Mouse (Mus musculus) midbrain, postnatal 0 days (tissue): ENCODE results near the gene Cars2. TPM values are rescaled to one million over a fixed set of nuclear protein-coding genes. Genes with fewer than 3 reads are reported as not detected.
"Not testable (repeated sequence)": the region's sequence is repeated elsewhere in the genome, so short reads cannot be mapped to it uniquely, and the experiment has no call there.

Source experiments
- ATAC-seq: fragments of 200-750 bp; cut with Nextera tagmentation; 2 replicates; pipeline ENCODE4 v1.8.0; 2017; ENCODE audit warnings: moderate number of reproducible peaks, mild to moderate bottlenecking, moderate TSS enrichment, moderate library complexity; ENCODE audit not compliant: low FRiP score
- DNase-seq: peaks from one replicate; pipeline ENCODE4 v3.0.0-alpha.2; 2015; ENCODE audit warnings: low spot score
- H3K27ac ChIP-seq: fragments of 300-500 bp; sonication (generic); 2 replicates; pipeline ENCODE4 v1.5.1; 2014; ENCODE audit warnings: low read depth, mild to moderate bottlenecking, low read length, mixed read lengths
- H3K27me3 ChIP-seq: fragments of 300-500 bp; sonication (generic); 2 replicates; pipeline ENCODE4 v1.6.1; 2014; ENCODE audit warnings: low read length, control low read depth, mixed read lengths; ENCODE audit not compliant: insufficient read depth
- H3K36me3 ChIP-seq: fragments of 300-500 bp; sonication (generic); 2 replicates; pipeline ENCODE4 v1.6.1; 2014; ENCODE audit warnings: low read length, control low read depth, mixed read lengths; ENCODE audit not compliant: insufficient read depth
- H3K4me1 ChIP-seq: fragments of 300-500 bp; sonication (generic); 2 replicates; pipeline ENCODE4 v1.6.1; 2014; ENCODE audit warnings: mild to moderate bottlenecking, control low read depth, antibody characterized with exemption, low read length, mixed read lengths; ENCODE audit not compliant: insufficient read depth
- H3K4me2 ChIP-seq: fragments of 300-500 bp; sonication (generic); 2 replicates; pipeline ENCODE4 v1.6.1; 2014; ENCODE audit warnings: low read depth, mild to moderate bottlenecking, low read length, mixed read lengths; ENCODE audit not compliant: poor library complexity, severe bottlenecking
- H3K4me3 ChIP-seq: fragments of 300-500 bp; sonication (generic); 2 replicates; pipeline ENCODE4 v1.5.1; 2014; ENCODE audit warnings: low read depth, mild to moderate bottlenecking, low read length, moderate library complexity
- H3K9ac ChIP-seq: fragments of 300-500 bp; sonication (generic); replicated peaks from 2 replicates; pipeline ENCODE4 v1.6.1; 2014; ENCODE audit warnings: mild to moderate bottlenecking, low read length, moderate library complexity, mixed read lengths; ENCODE audit not compliant: poor library complexity, severe bottlenecking
- H3K9me3 ChIP-seq: fragments of 300-500 bp; sonication (generic); 2 replicates; pipeline ENCODE4 v1.6.1; 2016; ENCODE audit warnings: low read length, control low read depth
- CTCF ChIP-seq: IDR thresholded peaks from 2 replicates; pipeline ENCODE4 v1.5.1; 2016; ENCODE audit warnings: antibody characterized with exemption, mild to moderate bottlenecking
- WGBS: fragments of 180-500 bp; shearing (Covaris S2); extraction: QIAGEN DNeasy Blood & Tissue Kit; methylation state at CpG from one replicate; pipeline ENCODE4 v1.1.7; 2014; 5-methylcytosine and 5-hydroxymethylcytosine counted together
- polyA plus RNA-seq: library from polyadenylated mRNA; unstranded; fragments of >200 nt; fragmentation: Nextera tagmentation; extraction: Ambion mirVana; gene quantifications from 2 replicates; pipeline ENCODE4 v1.2.1, GENCODE M21; 2015
- total RNA-seq: library from RNA; depleted of rRNA; stranded (reverse); fragments of >200 nt; gene quantifications from 2 replicates; pipeline ENCODE4 v1.2.3, GENCODE M21; 2014

Cars2 gene
- total and polyA plus RNA-seq, 2 experiments from 2014 or later, result 19.5 to 35.5 TPM

GRCm38 (mm10) chr8:11554799-11555719, 4.5 kb upstream of the Cars2 start, which contains the start of gene Ing1:
Gene Ing1, plus strand, starts transcription at chr8:11555571.
- WGBS, result under 1% methylated on average over 51 of the region's 52 CpGs
- H3K9me3 ChIP-seq, result no peaks in the 10 kb centered on the region
- peak; percentile 98 for DNase-seq

GRCm38 (mm10) chr8:11552390-11552789, 1.8 kb upstream of the Cars2 start:
- Histone ChIP-seq H3K27me3 (no peaks in the 10 kb centered on the region), H3K9me3 (no peaks in the 10 kb centered on the region), H3K27ac (no peak overlapping the region), H3K4me2 (no peak overlapping the region), H3K36me3 (0 out of 2 replicates have a peak, but pooled peaks cover under 1% of the 10 kb centered on the region), H3K4me3 (no peak overlapping the region), H3K4me1 (peaks cover 8% of the 10 kb centered on the region), H3K9ac (no peak overlapping the region)
- ATAC-seq, result no peak
- WGBS, result 87% methylated on average over 10 of the region's 10 CpGs
- no peak for TF ChIP-seq CTCF
- DNase-seq, result no peak

More at GRCm38 (mm10) chr8:11554799-11555719, 4.5 kb upstream of the Cars2 start, which contains the start of gene Ing1:
- H3K4me1 ChIP-seq, result peaks cover 4% of the 10 kb centered on the region; the same call in 1 of the 2 replicates
- TF ChIP-seq CTCF, result no peak
- peak within 1 kb of the TSS; percentile 85 for H3K9ac ChIP-seq
- peak within 1 kb of the TSS; percentile 98 for H3K27ac ChIP-seq
- peak; percentile 87 for ATAC-seq
- peak within 1 kb of the TSS; percentile 82 for H3K4me2 ChIP-seq
- H3K27me3 ChIP-seq, result no peaks in the 10 kb centered on the region
- no peaks in the 10 kb centered on the region for H3K36me3 ChIP-seq
- H3K4me3 ChIP-seq, result peak within 1 kb of the TSS; percentile 78

- ATAC-seq, H3K9me3 ChIP-seq, DNase-seq, H3K27ac ChIP-seq, H3K4me2 ChIP-seq, H3K9ac ChIP-seq, H3K27me3 ChIP-seq, H3K4me3 ChIP-seq, H3K36me3 ChIP-seq, H3K4me1 ChIP-seq: not testable (repeated sequence)
- WGBS, result 86% methylated on average over 3 of the region's 4 CpGs
- peak; percentile 36; the same call in 1 of the 2 replicates for TF ChIP-seq CTCF
These were observed 914 bp upstream of the Cars2 start for GRCm38 (mm10) chr8:11551497-11551896.

GRCm38 (mm10) chr8:11549706-11550105, 877 bp downstream of the Cars2 start:
- Histone ChIP-seq H3K9ac (peak overlapping the region; percentile 91; the same call in 1 of the 2 replicates), H3K27ac (peak overlapping the region; percentile 85; the same call in 1 of the 2 replicates), H3K4me1 (peaks cover 8% of the 10 kb centered on the region)

GRCm38 (mm10) chr8:11547063-11547462, 3.5 kb downstream of the Cars2 start:
- no peaks in the 10 kb centered on the region for H3K9me3 ChIP-seq
- H3K4me2 ChIP-seq, result no peak overlapping the region
- DNase-seq, result no peak
- no peaks in the 10 kb centered on the region for H3K27me3 ChIP-seq
- 65% methylated on average over 6 of the region's 6 CpGs for WGBS
- H3K4me1 ChIP-seq, result peaks cover 4% of the 10 kb centered on the region; the same call in 1 of the 2 replicates
- H3K36me3 ChIP-seq, result peaks cover 17% of the 10 kb centered on the region
- H3K4me3 ChIP-seq, result no peak overlapping the region
- no peak overlapping the region for H3K27ac ChIP-seq
- peak; percentile 50 for TF ChIP-seq CTCF
- ATAC-seq, result no peak
- no peak overlapping the region for H3K9ac ChIP-seq

More at GRCm38 (mm10) chr8:11549706-11550105, 877 bp downstream of the Cars2 start:
- ATAC-seq, result no peak
- 14% methylated on average over 7 of the region's 7 CpGs for WGBS
- peak; percentile 74 for TF ChIP-seq CTCF
- Histone ChIP-seq H3K27me3 (no peaks in the 10 kb centered on the region), H3K4me3 (peak overlapping the region; percentile 81), H3K4me2 (peak overlapping the region; percentile 77), H3K9me3 (no peaks in the 10 kb centered on the region), H3K36me3 (peaks cover 13% of the 10 kb centered on the region; the same call in 1 of the 2 replicates)
- peak; percentile 67 for DNase-seq

- Histone ChIP-seq H3K9me3 (no peaks in the 10 kb centered on the region), H3K4me1 (no peaks in the 10 kb centered on the region; the same call in 1 of the 2 replicates), H3K27me3 (no peaks in the 10 kb centered on the region), H3K36me3 (peaks cover 28% of the 10 kb centered on the region), H3K9ac (no peak overlapping the region), H3K27ac (no peak overlapping the region), H3K4me3 (no peak overlapping the region), H3K4me2 (no peak overlapping the region)
- WGBS, result 46% methylated on average over 3 of the region's 3 CpGs
- no peak for DNase-seq
- no peak for ATAC-seq
- peak; percentile 68 for TF ChIP-seq CTCF
These were observed 6.2 kb downstream of the Cars2 start for GRCm38 (mm10) chr8:11544386-11544785.
